Mouse (Mus musculus): ENCODE results near the gene Clasp1.

- TF ChIP-seq POLR2A (IDR thresholded peaks at IDR 0.05; ENCODE audit: control insufficient read depth in 1 of 2, insufficient read depth in 1 of 2, low read depth in 1 of 2, low read length in 2 of 2, poor library complexity in 1 of 2): no peak
- TF ChIP-seq ZNF384 (IDR thresholded peaks at IDR 0.05; ENCODE audit: low read depth, low read length): no peak
- TF ChIP-seq KAT2A (conservative IDR thresholded peaks at IDR 0.05; ENCODE audit: low read depth, low read length): no peak
- no peak for TF ChIP-seq CTCF (IDR thresholded peaks at IDR 0.05 in 2 of 3, conservative IDR thresholded peaks at IDR 0.05 in 1 of 3; ENCODE audit: control insufficient read depth in 1 of 3, insufficient read depth in 1 of 3, low read depth in 2 of 3, low read length in 3 of 3, poor library complexity in 1 of 3, severe bottlenecking in 1 of 3)
- no peak for TF ChIP-seq ELF1 (IDR thresholded peaks at IDR 0.05; ENCODE audit: low read depth, low read length)
- no peak for TF ChIP-seq E2F4 (IDR thresholded peaks at IDR 0.05; ENCODE audit: borderline replicate concordance, low read depth, low read length)
- TF ChIP-seq EP300 (IDR thresholded peaks at IDR 0.05; ENCODE audit: low read depth in 1 of 2, low read length in 2 of 2): no peak
- TF ChIP-seq MEF2A (IDR thresholded peaks at IDR 0.05; ENCODE audit: extremely low read depth, insufficient replicate concordance, low read depth, low read length, poor library complexity, severe bottlenecking): no peak
- TF ChIP-seq ZKSCAN1 (IDR thresholded peaks at IDR 0.05; ENCODE audit: low read depth, low read length): no peak
- no peak for TF ChIP-seq RCOR1 (IDR thresholded peaks at IDR 0.05; ENCODE audit: low read depth, low read length)
- no peak for TF ChIP-seq TBP (IDR thresholded peaks at IDR 0.05; ENCODE audit: low read depth, low read length)
- TF ChIP-seq ETS1 (IDR thresholded peaks at IDR 0.05; ENCODE audit: low read depth, low read length): no peak
- TF ChIP-seq MXI1 (IDR thresholded peaks at IDR 0.05; ENCODE audit: low read depth, low read length): no peak
- TF ChIP-seq ZC3H11A (IDR thresholded peaks at IDR 0.05; ENCODE audit: low read depth, low read length): no peak
These were observed 237.1 kb downstream of the Clasp1 start for GRCm38 (mm10) chr1:118625921-118626320.

Measured in MEL (cell line).